Mouse (Mus musculus): ENCODE results near the gene C1qc.

DNA sequence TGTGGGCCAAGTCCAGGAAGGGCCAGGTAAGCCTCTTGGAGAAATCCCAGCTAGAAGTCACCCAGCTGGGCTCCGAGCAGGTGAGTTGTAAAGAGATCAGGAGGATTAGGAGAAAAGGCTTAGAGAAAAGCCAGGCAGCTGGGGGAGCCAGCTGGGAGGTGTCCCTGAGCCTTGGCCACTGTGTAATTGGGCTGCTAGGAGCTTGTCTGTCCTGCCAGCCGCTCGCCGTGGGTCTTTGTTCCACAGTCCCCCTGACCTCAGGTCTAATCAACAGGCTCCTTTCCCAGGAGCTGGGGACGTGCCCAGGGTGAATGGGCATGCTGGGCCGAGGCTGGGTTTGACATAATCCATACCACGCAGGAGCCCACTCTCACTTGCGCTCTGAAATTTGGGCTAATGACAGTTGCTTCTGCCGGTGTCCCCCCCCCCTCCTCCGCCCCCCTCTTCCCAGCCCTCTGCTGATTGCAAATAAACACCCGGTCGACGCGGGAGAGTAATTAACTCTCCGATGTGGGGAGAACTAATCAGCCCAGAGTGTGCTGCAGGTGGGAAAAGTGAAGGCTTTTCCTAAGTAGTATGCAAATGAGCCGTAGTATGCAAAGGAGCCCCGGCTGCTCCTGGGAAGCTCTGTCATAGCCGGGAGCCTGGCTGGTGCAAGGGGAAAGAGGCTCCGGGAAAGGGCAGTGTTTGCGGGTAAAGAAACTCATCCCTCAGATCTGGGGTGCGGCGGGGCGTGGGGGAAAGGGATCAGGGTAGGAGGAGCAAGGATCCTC is 12.1 kb upstream of the C1qc start:
- TF ChIP-seq POLR2A (IDR thresholded peaks at IDR 0.05; ENCODE audit: low read depth, low read length) (no peak), CTCF (IDR thresholded peaks at IDR 0.05; ENCODE audit: extremely low read depth, insufficient read depth, insufficient read length, insufficient replicate concordance) (no peak)

Measured in spleen, adult 2 months (tissue).